Mouse (Mus musculus) adrenal gland, postnatal 10 days (tissue): Measurements from ENCODE around the gene Fuk. TPM values are rescaled to one million over a fixed set of nuclear protein-coding genes. Genes with fewer than 3 reads are reported as not detected.
"Not testable (repeated sequence)": the region's sequence is repeated elsewhere in the genome, so short reads cannot be mapped to it uniquely, and the experiment has no call there.

Source experiments
- DNase-seq: peaks from one replicate; pipeline ENCODE4 v3.0.0; 2021; ENCODE audit warnings: mixed read lengths
- total RNA-seq, 2 experiments: library from RNA; stranded (reverse); gene quantifications; 2 replicates each; pipeline ENCODE4 v1.2.3; 2021

Gene Fuk
- total RNA-seq, 2 experiments from 2014 or later, result 7.9 to 10.6 TPM

- peak; percentile 87 for DNase-seq
Observed at GRCm38 (mm10) chr8:110919341-110920031, 17.2 kb upstream of the Fuk start, which contains the start of gene St3gal2. TSS of gene St3gal2 (plus strand) at chr8:110919922.

GRCm38 (mm10) chr8:110918460-110918859 lies 16.2 kb upstream of the Fuk start:
- DNase-seq, result no peak

GRCm38 (mm10) chr8:110918027-110918426 lies 15.7 kb upstream of the Fuk start:
- no peak for DNase-seq

GRCm38 (mm10) chr8:110917415-110917814 lies 15.1 kb upstream of the Fuk start:
- peak; percentile 73 for DNase-seq

- DNase-seq, result no peak
Observed at GRCm38 (mm10) chr8:110911576-110912570, 9.6 kb upstream of the Fuk start.

GRCm38 (mm10) chr8:110909850-110910249 lies 7.6 kb upstream of the Fuk start:
- DNase-seq, result not testable (repeated sequence)

- DNase-seq, result no peak
Observed at GRCm38 (mm10) chr8:110906682-110907081, 4.4 kb upstream of the Fuk start.

GRCm38 (mm10) chr8:110905404-110905803 lies 3.1 kb upstream of the Fuk start:
- no peak for DNase-seq

- no peak for DNase-seq
Observed at GRCm38 (mm10) chr8:110902579-110902965, 284 bp upstream of the Fuk start.

- no peak for DNase-seq
Observed at GRCm38 (mm10) chr8:110901056-110901455, 1.2 kb downstream of the Fuk start.

- DNase-seq, result no peak
Observed at GRCm38 (mm10) chr8:110897495-110897894, 4.8 kb downstream of the Fuk start.

- no peak for DNase-seq
Observed at GRCm38 (mm10) chr8:110895812-110896211, 6.5 kb downstream of the Fuk start.

- no peak for DNase-seq
Observed at GRCm38 (mm10) chr8:110895254-110895653, 7.0 kb downstream of the Fuk start.

GRCm38 (mm10) chr8:110894851-110895250 lies 7.4 kb downstream of the Fuk start:
- no peak for DNase-seq

GRCm38 (mm10) chr8:110892913-110893312 lies 9.4 kb downstream of the Fuk start:
- DNase-seq, result no peak

GRCm38 (mm10) chr8:110892040-110892439 lies 10.2 kb downstream of the Fuk start:
- no peak for DNase-seq

- no peak for DNase-seq
Observed at GRCm38 (mm10) chr8:110889904-110890470, 12.3 kb downstream of the Fuk start.

GRCm38 (mm10) chr8:110888860-110889259 lies 13.4 kb downstream of the Fuk start:
- DNase-seq, result no peak

- DNase-seq, result no peak
Observed at GRCm38 (mm10) chr8:110888441-110888840, 13.8 kb downstream of the Fuk start.

- peak; percentile 43 for DNase-seq
Observed at GRCm38 (mm10) chr8:110887551-110887950, 14.7 kb downstream of the Fuk start.

GRCm38 (mm10) chr8:110886634-110887033 lies 15.7 kb downstream of the Fuk start:
- DNase-seq, result no peak

- no peak for DNase-seq
Observed at GRCm38 (mm10) chr8:110883824-110884223, 18.5 kb downstream of the Fuk start.
